Mouse (Mus musculus) spleen, embryonic (tissue): ENCODE measurements at regions not wholly inside any gene's neighbourhood (a gene's known extent, or its start where the extent isn't known, plus 50 kb on each side); places are given as distances from the start of the nearest gene placed in this dataset.

ENCODE experiments used
- CTCF ChIA-PET: fragments of 350-600 bp; sonication (Branson Sonifier 250); formaldehyde crosslinking; loops from one replicate; lab custom pipeline; 2022; lab: Charles Lee

GRCm38 (mm10) chr8:83837637-83838378 lies 62.1 kb upstream of the Adgrl1 start:
- CTCF ChIA-PET, result no interaction called here

- CTCF ChIA-PET, result no interaction called here
Measured at GRCm38 (mm10) chr8:83829851-83830250, 70.1 kb upstream of the Adgrl1 start.

- CTCF ChIA-PET, result no interaction called here
Measured at GRCm38 (mm10) chr8:83824925-83825680, 74.8 kb upstream of the Adgrl1 start.

GRCm38 (mm10) chr8:83819086-83819485 lies 78.0 kb upstream of the Adgre5 start:
- CTCF ChIA-PET, result no interaction called here

GRCm38 (mm10) chr8:83810651-83811050 lies 69.5 kb upstream of the Adgre5 start:
- CTCF ChIA-PET, result interaction anchor here (0.5 to 0.8 kb wide), 2 partner anchors 28 to 70 kb away, joined by 3 to 4 read pairs; no protein-coding TSS in a partner anchor

DNA sequence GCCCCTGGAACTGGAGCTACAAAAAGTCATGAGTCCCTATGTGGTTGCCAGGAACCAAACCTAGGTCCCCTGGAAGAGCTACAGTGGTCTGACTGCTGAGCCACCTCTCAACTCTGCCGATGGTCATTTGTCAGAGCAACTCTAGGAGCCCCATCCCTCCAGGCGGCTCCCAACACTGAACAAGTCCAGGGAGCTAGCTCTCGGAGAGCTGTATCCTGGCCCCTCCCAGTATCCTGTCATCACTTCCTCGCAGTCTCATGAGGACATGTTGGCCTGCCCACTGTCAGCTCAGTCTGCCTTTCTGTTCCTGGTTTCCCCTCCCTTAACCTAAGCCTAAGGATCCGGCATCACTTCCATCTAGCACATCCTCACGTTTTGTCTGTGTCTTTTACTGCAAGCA lies 64.5 kb upstream of the Adgre5 start:
- CTCF ChIA-PET, result no interaction called here

DNA sequence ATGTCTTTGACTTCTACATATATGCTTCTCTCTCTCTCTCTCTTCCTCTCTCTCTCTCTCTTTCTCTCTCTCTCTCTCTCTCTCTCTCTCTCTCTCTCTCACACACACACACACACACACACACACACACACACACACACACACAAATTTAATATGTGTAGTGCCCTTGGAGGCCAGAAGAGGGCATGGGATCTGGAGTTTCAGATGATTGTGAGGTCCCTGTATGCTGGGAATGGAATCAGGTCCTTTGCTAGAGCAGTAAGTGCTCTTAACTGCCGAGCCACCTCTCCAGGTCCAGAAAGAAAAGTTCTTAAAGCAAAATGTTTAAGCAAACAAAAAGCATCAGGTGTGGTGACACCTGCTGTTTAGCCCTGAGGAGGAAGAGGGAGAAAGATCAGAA lies 62.2 kb upstream of the Adgre5 start:
- CTCF ChIA-PET, result interaction anchor here (0.7 kb wide), 1 partner anchor 46 kb away, joined by 4 read pairs; no protein-coding TSS in a partner anchor

DNA sequence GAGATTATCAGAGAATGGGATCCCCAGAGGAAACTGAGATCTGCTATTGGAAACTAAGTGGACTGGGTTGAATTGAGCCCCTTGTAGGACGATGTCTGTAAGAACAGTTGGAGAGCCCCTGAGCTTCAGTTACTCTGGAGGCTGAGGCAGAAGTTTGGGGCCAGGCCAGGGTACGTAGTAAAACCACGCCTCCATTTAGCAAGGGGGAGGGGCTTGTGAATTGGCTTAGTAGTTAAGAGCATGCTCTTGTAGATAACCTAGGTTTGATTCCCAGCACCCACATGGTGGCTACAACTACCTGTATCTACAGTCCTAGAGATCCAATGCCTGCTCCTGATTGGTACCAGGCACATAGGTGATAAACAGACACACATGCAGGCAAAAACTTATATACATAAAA lies 61.4 kb upstream of the Adgre5 start:
- CTCF ChIA-PET, result interaction anchor here (0.7 kb wide), 1 partner anchor 47 kb away, joined by 4 read pairs; no protein-coding TSS in a partner anchor

DNA sequence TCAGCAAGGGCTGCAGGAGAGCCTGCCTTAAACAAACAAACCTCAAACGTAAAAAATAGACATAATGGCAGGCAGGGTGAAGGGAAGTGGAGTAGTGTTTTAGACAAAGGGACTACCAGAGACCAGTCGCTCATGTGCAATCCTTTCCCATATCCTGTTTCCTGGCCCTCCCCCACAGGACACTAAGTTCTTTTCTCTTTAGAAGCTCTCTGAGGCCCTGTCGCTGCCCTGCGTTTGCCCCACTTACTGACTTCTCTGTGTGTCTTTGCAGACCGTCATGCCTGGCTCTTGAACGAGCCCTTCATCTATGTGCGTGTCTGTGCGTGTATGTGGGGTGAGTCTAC lies 58.5 kb upstream of the Adgre5 start:
- CTCF ChIA-PET, result interaction anchor here (0.6 kb wide), 1 partner anchor 159 kb away, joined by 6 read pairs; no protein-coding TSS in a partner anchor

DNA sequence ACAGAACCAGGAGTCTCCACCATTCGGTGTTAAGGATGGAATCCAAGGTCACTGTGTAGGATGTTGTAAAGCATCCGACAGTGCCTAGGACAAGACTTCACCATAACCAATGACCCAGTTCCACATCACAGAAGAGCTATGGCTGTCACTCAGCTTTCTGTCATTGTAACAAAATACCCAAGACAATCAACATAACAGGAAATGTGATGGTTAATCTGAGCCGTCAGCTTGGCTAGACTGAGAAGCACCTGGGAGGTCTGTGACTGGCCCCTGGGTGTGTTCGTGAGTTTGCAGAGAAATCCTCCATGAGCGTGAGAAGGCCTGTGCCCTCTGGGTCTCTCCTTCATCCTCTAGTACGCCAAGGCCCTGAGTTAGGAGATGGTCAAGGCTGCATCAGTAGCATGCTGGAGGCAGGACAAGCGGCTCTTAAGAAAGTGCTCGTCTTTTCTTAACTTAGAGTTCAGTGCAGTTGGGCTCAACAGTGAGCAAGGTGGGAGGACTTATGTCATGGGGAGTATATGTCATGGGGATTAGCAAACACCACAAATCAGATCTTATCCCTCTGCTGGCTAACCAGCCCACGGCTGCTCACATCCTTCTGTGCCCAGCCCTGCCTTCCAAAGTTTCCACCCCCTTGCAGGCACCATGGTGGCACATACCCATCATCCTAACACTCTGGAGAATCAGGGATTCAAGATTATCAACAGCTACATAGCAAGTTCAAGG lies 57.9 kb upstream of the Adgre5 start:
- CTCF ChIA-PET, result no interaction called here

DNA sequence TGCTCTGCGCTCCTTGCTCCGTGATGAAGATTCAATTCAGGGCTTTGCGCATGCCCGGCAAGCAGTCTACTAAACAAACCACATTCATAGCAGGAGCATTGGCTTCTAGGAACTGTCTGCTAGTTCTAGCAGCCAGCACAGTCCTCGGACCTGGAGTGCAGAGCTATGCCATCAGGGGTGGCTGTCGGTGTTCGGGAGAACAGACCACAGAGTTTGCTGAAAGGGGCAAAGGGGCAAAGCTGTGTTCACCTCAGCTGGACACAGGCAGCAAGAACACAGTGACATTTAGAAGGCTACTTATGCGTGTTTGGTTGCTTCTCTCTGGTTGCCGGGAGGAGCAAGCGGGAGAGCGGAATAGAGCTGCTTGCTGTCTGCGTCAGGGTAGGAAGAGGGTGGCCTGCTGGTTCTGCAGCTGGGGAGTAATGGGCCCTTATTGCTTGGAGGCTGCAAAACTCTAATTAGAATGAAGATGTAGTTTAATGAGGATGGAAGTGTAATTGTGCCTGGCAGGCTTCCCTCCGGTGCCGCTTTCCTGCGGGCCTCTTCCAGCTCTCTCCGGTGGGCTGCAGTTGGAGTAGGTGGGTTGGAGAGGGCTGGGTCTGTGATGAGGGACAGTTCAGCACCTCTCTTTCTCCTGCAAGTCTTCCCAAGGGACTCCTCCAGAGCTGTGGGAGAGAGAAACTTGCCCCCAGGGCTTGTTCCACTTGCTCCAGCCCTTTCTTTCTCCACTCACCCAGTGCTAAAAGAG lies 52.5 kb upstream of the Adgre5 start:
- CTCF ChIA-PET, result interaction anchor here (0.6 to 0.7 kb wide), 3 partner anchors 18 to 108 kb away, joined by 3 to 4 read pairs (median 3); no protein-coding TSS in a partner anchor
